Mouse (Mus musculus): Measurements from ENCODE around the gene Herpud1.

DNA sequence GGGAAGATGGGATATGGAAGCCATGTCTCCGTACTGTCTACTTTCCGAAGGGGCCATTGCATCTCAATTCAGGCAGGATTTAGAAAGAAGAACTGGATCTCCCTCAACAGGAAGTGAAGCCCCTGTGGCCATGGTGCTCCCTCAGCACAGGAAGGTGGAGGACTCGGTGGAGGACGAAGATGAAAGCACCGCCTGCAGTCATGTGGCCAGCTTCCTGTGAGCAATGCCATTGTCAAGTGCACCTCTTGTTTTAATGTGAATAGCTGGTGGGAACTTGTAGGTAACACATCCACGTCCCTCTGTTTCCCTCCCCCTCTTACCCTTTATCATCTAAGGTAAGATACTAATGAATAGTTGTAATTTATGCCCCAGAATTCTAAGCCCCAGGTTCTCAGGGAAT, 12.3 kb downstream of the Herpud1 start:
- TF ChIP-seq EP300 (IDR thresholded peaks at IDR 0.05; ENCODE audit: insufficient read depth, low read depth, low read length) (no peak), CTCF (IDR thresholded peaks at IDR 0.05) (no peak)
